Mouse (Mus musculus) lung, embryonic 14.5 days (tissue): ENCODE measurements at regions not wholly inside any gene's neighbourhood (a gene's known extent, or its start where the extent isn't known, plus 50 kb on each side); places are given as distances from the start of the nearest gene placed in this dataset.
A peak's percentile ranks its signal among the peaks of the same experiment; 100 is the strongest.

Experiments used
- ATAC-seq: fragments of 200-750 bp; cut with Nextera tagmentation; 2 replicates; pipeline ENCODE4 v1.8.0; 2017; ENCODE audit warnings: mild to moderate bottlenecking, moderate TSS enrichment, moderate library complexity; ENCODE audit not compliant: insufficient read depth
- DNase-seq: peaks from one replicate; pipeline ENCODE4 v3.0.0-alpha.2; 2015
- H3K27ac ChIP-seq: fragments of 300-500 bp; sonication (generic); 2 replicates; pipeline ENCODE4 v1.5.1; 2014; ENCODE audit warnings: low read depth, mild to moderate bottlenecking, moderate library complexity
- H3K27me3 ChIP-seq: fragments of 300-500 bp; sonication (generic); 2 replicates; pipeline ENCODE4 v1.6.1; 2014; ENCODE audit warnings: low read length, control low read depth; ENCODE audit not compliant: insufficient read depth
- H3K36me3 ChIP-seq: fragments of 300-500 bp; sonication (generic); 2 replicates; pipeline ENCODE4 v1.6.1; 2014; ENCODE audit warnings: control low read depth; ENCODE audit not compliant: insufficient read depth
- H3K4me1 ChIP-seq: fragments of 300-500 bp; sonication (generic); 2 replicates; pipeline ENCODE4 v1.6.1; 2014; ENCODE audit warnings: antibody characterized with exemption, control low read depth; ENCODE audit not compliant: insufficient read depth
- H3K4me2 ChIP-seq: fragments of 300-500 bp; sonication (generic); 2 replicates; pipeline ENCODE4 v1.6.1; 2014; ENCODE audit warnings: mild to moderate bottlenecking
- H3K4me3 ChIP-seq: fragments of 300-500 bp; sonication (generic); 2 replicates; pipeline ENCODE4 v1.5.1; 2014; ENCODE audit warnings: low read depth, low read length
- H3K9ac ChIP-seq: fragments of 300-500 bp; sonication (generic); 2 replicates; pipeline ENCODE4 v1.6.1; 2014
- H3K9me3 ChIP-seq: fragments of 300-500 bp; sonication (generic); 2 replicates; pipeline ENCODE4 v1.6.1; 2016; ENCODE audit warnings: low read depth, low read length, control low read depth
- CTCF ChIP-seq: IDR thresholded peaks from 2 replicates; pipeline ENCODE4 v1.5.1; 2016; ENCODE audit warnings: antibody characterized with exemption, low read depth
- WGBS: fragments of 180-500 bp; shearing (Covaris S2); extraction: QIAGEN DNeasy Blood & Tissue Kit; methylation state at CpG from one replicate; pipeline ENCODE4 v1.1.7; 2014; 5-methylcytosine and 5-hydroxymethylcytosine counted together

- TF ChIP-seq CTCF = no peak
- H3K27me3 ChIP-seq = no peaks in the 10 kb centered on the region
- no peak overlapping the region for H3K27ac ChIP-seq
- H3K9ac ChIP-seq = no peak overlapping the region
- ATAC-seq (no peak), DNase-seq (no peak)
- no peaks in the 10 kb centered on the region for H3K4me1 ChIP-seq
- H3K9me3 ChIP-seq = no peaks in the 10 kb centered on the region
- 44% methylated on average over 17 of the region's 17 CpGs for WGBS
- no peak overlapping the region for H3K4me3 ChIP-seq
- no peaks in the 10 kb centered on the region for H3K36me3 ChIP-seq
- H3K4me2 ChIP-seq = no peak overlapping the region
Observed at GRCm38 (mm10) chr8:15271793-15272587, 226.1 kb upstream of the BB014433 start.

- H3K9me3 ChIP-seq = no peaks in the 10 kb centered on the region
- H3K4me3 ChIP-seq = no peak overlapping the region
- no peaks in the 10 kb centered on the region for H3K27me3 ChIP-seq
- no peaks in the 10 kb centered on the region for H3K36me3 ChIP-seq
- no peak overlapping the region for H3K9ac ChIP-seq
- H3K27ac ChIP-seq = no peak overlapping the region
- no peaks in the 10 kb centered on the region for H3K4me1 ChIP-seq
- H3K4me2 ChIP-seq = no peak overlapping the region
- DNase-seq (peak; percentile 86), ATAC-seq (no peak)
- 8% methylated on average over 5 of the region's 5 CpGs for WGBS
- peak; percentile 74 for TF ChIP-seq CTCF
Observed at GRCm38 (mm10) chr8:15270290-15270689, 224.4 kb upstream of the BB014433 start.

- Histone ChIP-seq H3K36me3 (no peaks in the 10 kb centered on the region), H3K27me3 (no peaks in the 10 kb centered on the region), H3K9me3 (no peaks in the 10 kb centered on the region), H3K27ac (no peak overlapping the region), H3K4me1 (no peaks in the 10 kb centered on the region), H3K4me2 (no peak overlapping the region), H3K4me3 (no peak overlapping the region), H3K9ac (no peak overlapping the region)
- TF ChIP-seq CTCF = no peak
- DNase-seq = no peak
- 87% methylated on average over 11 of the region's 12 CpGs for WGBS
- ATAC-seq = no peak
Observed at GRCm38 (mm10) chr8:15244770-15245485, 199.1 kb upstream of the BB014433 start.

GRCm38 (mm10) chr8:15235410-15235809, 189.5 kb upstream of the BB014433 start:
- 55% methylated on average over 3 of the region's 3 CpGs for WGBS

GRCm38 (mm10) chr8:15233241-15233640, 187.4 kb upstream of the BB014433 start:
- DNase-seq (no peak), ATAC-seq (no peak)
- H3K9ac ChIP-seq = no peak overlapping the region
- no peaks in the 10 kb centered on the region for H3K36me3 ChIP-seq
- no peaks in the 10 kb centered on the region for H3K4me1 ChIP-seq
- no peak overlapping the region for H3K27ac ChIP-seq
- TF ChIP-seq CTCF = no peak
- no peaks in the 10 kb centered on the region for H3K27me3 ChIP-seq
- 45% methylated on average over 8 of the region's 8 CpGs for WGBS
- H3K4me3 ChIP-seq = no peak overlapping the region
- H3K4me2 ChIP-seq = no peak overlapping the region
- H3K9me3 ChIP-seq = no peaks in the 10 kb centered on the region

More at GRCm38 (mm10) chr8:15235410-15235809, 189.5 kb upstream of the BB014433 start:
- Histone ChIP-seq H3K27ac (no peak overlapping the region), H3K9ac (no peak overlapping the region), H3K4me1 (no peaks in the 10 kb centered on the region), H3K4me2 (no peak overlapping the region), H3K9me3 (no peaks in the 10 kb centered on the region), H3K4me3 (no peak overlapping the region), H3K36me3 (no peaks in the 10 kb centered on the region), H3K27me3 (no peaks in the 10 kb centered on the region)
- no peak for TF ChIP-seq CTCF
- no peak for DNase-seq
- ATAC-seq = no peak

- 43% methylated on average over 2 of the region's 2 CpGs for WGBS
- Histone ChIP-seq H3K4me2 (no peak overlapping the region), H3K4me3 (no peak overlapping the region), H3K9me3 (no peaks in the 10 kb centered on the region), H3K27me3 (no peaks in the 10 kb centered on the region), H3K4me1 (no peaks in the 10 kb centered on the region), H3K9ac (no peak overlapping the region), H3K36me3 (no peaks in the 10 kb centered on the region), H3K27ac (no peak overlapping the region)
- ATAC-seq (peak; percentile 68; the same call in 1 of the 2 replicates), DNase-seq (peak; percentile 46)
- TF ChIP-seq CTCF = no peak
Observed at GRCm38 (mm10) chr8:15230217-15230616, 184.3 kb upstream of the BB014433 start.

- WGBS = 38% methylated on average over 13 of the region's 13 CpGs
- DNase-seq (peak; percentile 89), ATAC-seq (peak; percentile 52; the same call in 1 of the 2 replicates)
- Histone ChIP-seq H3K9me3 (no peaks in the 10 kb centered on the region), H3K36me3 (no peaks in the 10 kb centered on the region), H3K9ac (no peak overlapping the region), H3K27me3 (no peaks in the 10 kb centered on the region), H3K4me3 (no peak overlapping the region), H3K4me1 (no peaks in the 10 kb centered on the region), H3K27ac (no peak overlapping the region), H3K4me2 (no peak overlapping the region)
- TF ChIP-seq CTCF = peak; percentile 78
Observed at GRCm38 (mm10) chr8:15221211-15221912, 175.5 kb upstream of the BB014433 start.
